Mouse (Mus musculus) adrenal gland, adult 8-10 months (tissue): ENCODE results near the gene Garem2. TPM values are rescaled to one million over a fixed set of nuclear protein-coding genes. Genes with fewer than 3 reads are reported as not detected.
"Not testable (repeated sequence)": the region's sequence is repeated elsewhere in the genome, so short reads cannot be mapped to it uniquely, and the experiment has no call there.

Experiments used
- DNase-seq: peaks from one replicate; pipeline ENCODE4 v3.0.0; 2022
- total RNA-seq, 4 experiments: library from RNA; stranded (reverse); gene quantifications; 2 replicates each; pipeline ENCODE4 v1.2.4; 2022

Gene Garem2
- total RNA-seq = under 1 TPM in 1 of 4 experiments, not detected in 3; 0.10 TPM

- DNase-seq = no peak
These were observed at the start of gene Garem2 for GRCm38 (mm10) chr5:30104841-30105667. Garem2 (plus strand) TSS chr5:30105161.

GRCm38 (mm10) chr5:30058216-30058731, 46.7 kb upstream of the Garem2 start:
- DNase-seq = no peak

GRCm38 (mm10) chr5:30059607-30060006, 45.4 kb upstream of the Garem2 start:
- not testable (repeated sequence) for DNase-seq

- DNase-seq = no peak
These were observed 37.2 kb upstream of the Garem2 start for GRCm38 (mm10) chr5:30067726-30068125.

- no peak for DNase-seq
These were observed 33.3 kb upstream of the Garem2 start for GRCm38 (mm10) chr5:30071677-30072076.

GRCm38 (mm10) chr5:30072377-30072776, 32.6 kb upstream of the Garem2 start:
- DNase-seq = no peak

- peak; percentile 69 for DNase-seq
These were observed 31.8 kb upstream of the Garem2 start, which contains the start of gene Tyms for GRCm38 (mm10) chr5:30072825-30073821. Tyms (minus strand) TSS chr5:30073617.

- DNase-seq = no peak
These were observed 12.3 kb upstream of the Garem2 start for GRCm38 (mm10) chr5:30092701-30093100.

- DNase-seq = no peak
These were observed 10.6 kb upstream of the Garem2 start for GRCm38 (mm10) chr5:30094399-30094798.

GRCm38 (mm10) chr5:30095731-30096130, 9.2 kb upstream of the Garem2 start:
- no peak for DNase-seq

- DNase-seq = no peak
These were observed 6.7 kb upstream of the Garem2 start for GRCm38 (mm10) chr5:30098260-30098659.

- DNase-seq = no peak
These were observed 1.6 kb upstream of the Garem2 start for GRCm38 (mm10) chr5:30103340-30103739.

- no peak for DNase-seq
These were observed 622 bp upstream of the Garem2 start for GRCm38 (mm10) chr5:30104339-30104738.

- DNase-seq = no peak
These were observed 823 bp downstream of the Garem2 start, which contains the start of gene 3110082J24Rik for GRCm38 (mm10) chr5:30105668-30106300. 3110082J24Rik (minus strand) TSS chr5:30106086.

- no peak for DNase-seq
These were observed 1.8 kb downstream of the Garem2 start for GRCm38 (mm10) chr5:30106756-30107155.

GRCm38 (mm10) chr5:30107186-30107585, 2.2 kb downstream of the Garem2 start:
- no peak for DNase-seq

- no peak for DNase-seq
These were observed 2.7 kb downstream of the Garem2 start for GRCm38 (mm10) chr5:30107611-30108041.

- no peak for DNase-seq
These were observed 3.3 kb downstream of the Garem2 start for GRCm38 (mm10) chr5:30108233-30108632.

- DNase-seq = no peak
These were observed 4.9 kb downstream of the Garem2 start for GRCm38 (mm10) chr5:30109899-30110298.

- DNase-seq = no peak
These were observed 5.6 kb downstream of the Garem2 start for GRCm38 (mm10) chr5:30110371-30111060.

- DNase-seq = no peak
These were observed 6.2 kb downstream of the Garem2 start for GRCm38 (mm10) chr5:30111126-30111525.
